Mouse (Mus musculus) CD4-positive, CD25-positive, alpha-beta regulatory T cell, adult 4 months (primary cell): ENCODE results near the gene Gm20388. TPM values are rescaled to one million over a fixed set of nuclear protein-coding genes. Genes with fewer than 3 reads are reported as not detected.

ENCODE experiments used
- ATAC-seq: one replicate; pipeline ENCODE4 v1.8.0; 2017
- polyA plus RNA-seq, 2 experiments: library from polyadenylated mRNA; unstranded; fragments of 100-300 nt; shearing (Covaris generic); gene quantifications; one replicate each; pipeline ENCODE4 v1.2.1; 2017

Gm20388 gene
- polyA plus RNA-seq, 2 experiments from 2014 or later: 10.7 to 12.8 TPM

- no peak for ATAC-seq
Observed at GRCm38 (mm10) chr8:121870190-121870589, 1959.5 kb downstream of the Gm20388 start.

GRCm38 (mm10) chr8:121871833-121872440 lies 1961.3 kb downstream of the Gm20388 start:
- ATAC-seq: no peak

- ATAC-seq: no peak
Observed at GRCm38 (mm10) chr8:121874031-121874430, 1963.4 kb downstream of the Gm20388 start.

DNA sequence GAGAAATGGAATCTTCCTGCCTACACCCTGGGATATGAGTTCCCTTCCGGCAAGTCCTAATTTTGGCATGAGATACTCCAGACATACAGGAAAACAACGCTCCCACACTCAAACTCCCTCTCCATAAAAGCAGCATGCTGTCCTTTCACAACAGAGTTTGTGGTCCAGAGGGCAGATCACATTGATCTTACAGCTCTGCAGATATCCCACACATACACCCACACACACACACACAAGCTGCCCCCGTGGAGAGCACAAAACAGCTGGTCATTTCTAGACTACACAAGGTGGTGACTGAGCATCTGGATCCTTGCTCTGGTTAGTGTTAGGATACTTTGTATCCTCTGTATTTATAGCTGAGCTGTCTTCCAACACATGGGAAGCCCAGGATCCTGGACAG lies 1964.4 kb downstream of the Gm20388 start:
- ATAC-seq: no peak

DNA sequence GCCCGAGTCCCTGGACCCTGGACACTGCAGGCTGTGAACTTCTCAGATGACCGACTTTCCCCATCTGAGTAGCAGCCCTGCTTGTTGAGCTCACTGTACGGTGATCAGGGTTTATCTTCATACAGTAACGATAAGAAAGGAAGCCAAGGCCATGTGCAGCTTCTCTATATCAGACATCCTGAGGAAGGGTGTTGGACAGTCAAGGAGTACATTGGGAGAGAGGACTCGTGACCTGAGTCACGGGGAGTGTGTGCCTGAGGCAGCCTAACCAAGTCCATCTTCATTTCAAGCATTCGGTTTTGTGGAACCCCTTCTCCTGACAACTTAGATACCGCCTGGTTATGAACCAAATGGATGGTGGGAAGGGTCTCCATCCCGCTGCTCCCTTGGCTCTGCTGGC lies 1964.9 kb downstream of the Gm20388 start:
- no peak for ATAC-seq

DNA sequence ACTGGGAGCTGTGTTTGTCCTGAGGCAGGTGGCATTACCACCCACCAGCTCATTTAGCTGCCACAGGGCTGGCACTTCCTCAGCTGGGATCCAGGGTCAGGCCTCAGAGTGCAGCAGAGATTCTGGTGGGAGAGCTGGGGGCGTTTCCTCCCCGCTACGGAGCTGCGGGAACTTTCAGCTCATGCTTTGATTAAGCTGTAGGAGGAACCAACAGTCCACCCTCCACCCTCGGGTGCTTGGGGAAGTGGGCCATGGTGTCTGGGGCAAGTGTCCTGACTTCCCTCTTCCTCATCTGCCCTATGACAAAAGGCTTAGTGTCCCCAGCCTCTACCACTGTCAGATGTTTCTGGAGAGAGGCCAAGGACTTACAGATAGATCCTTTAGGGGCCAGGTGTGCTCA lies 1966.6 kb downstream of the Gm20388 start:
- no peak for ATAC-seq

GRCm38 (mm10) chr8:121877828-121878480 lies 1967.3 kb downstream of the Gm20388 start:
- no peak for ATAC-seq

GRCm38 (mm10) chr8:121879712-121880111 lies 1969.1 kb downstream of the Gm20388 start:
- no peak for ATAC-seq

DNA sequence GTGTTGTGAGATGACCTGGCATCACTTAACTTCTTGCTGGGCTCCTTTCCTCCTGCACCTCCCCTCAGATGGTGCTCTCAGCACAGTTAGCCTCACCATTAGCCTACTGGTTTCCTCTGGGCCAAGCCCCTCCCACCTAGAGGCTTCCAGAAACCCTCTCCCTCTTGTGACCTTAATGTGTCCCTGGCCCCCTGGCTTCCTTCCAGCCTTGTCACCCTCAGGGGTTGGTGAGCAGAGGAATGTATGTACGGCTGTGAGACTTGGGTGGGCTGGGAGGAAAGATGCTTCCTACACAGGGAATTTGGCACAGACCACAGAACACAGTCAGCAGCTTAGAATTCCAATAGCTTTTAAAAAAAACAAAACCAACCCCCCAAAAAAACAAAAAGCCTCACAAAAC lies 1970.2 kb downstream of the Gm20388 start:
- ATAC-seq: no peak

GRCm38 (mm10) chr8:121881921-121882320 lies 1971.3 kb downstream of the Gm20388 start:
- ATAC-seq: no peak

DNA sequence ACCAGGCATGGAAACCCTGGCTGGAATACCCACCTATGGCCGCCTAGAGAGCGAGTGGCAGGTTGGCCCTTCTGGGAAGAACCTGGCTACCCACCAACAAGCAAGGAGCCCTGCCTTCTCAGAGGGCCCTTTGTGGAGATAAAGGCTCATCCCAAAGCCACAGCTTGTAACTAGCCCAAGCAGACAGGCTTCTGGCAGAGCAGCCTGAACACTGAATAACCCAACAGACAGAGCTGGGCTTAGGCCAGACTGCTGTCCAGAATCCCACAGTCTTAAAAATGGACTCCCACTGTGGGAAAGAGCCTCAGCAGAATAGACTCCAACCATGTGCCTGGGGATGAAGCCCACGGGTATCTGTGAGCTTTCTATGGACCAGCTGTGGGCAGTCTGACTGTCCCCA lies 1973.5 kb downstream of the Gm20388 start:
- ATAC-seq: no peak

- ATAC-seq: no peak
Observed at GRCm38 (mm10) chr8:121885001-121885400, 1974.4 kb downstream of the Gm20388 start.

- ATAC-seq: no peak
Observed at GRCm38 (mm10) chr8:121885433-121885832, 1974.8 kb downstream of the Gm20388 start.

DNA sequence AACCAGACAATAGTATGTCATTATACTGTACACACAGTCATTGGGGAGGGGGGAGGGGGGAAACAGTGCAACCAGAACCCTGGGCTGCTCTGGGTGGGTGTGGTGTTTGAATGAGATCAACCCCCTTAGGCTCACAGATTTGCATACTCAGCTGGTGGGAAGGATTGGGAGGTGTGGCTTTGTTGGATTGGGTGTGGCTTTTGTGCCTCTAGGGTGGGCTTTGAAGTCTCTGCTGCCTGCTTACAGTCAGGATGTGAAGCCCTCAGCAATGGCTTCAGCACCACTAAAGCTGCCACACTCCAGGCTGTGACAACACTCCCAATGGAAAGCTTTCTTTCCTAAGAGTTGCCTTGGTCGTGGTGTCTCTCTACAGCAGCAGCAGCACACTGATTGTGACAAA lies 1976.9 kb downstream of the Gm20388 start:
- no peak for ATAC-seq

- no peak for ATAC-seq
Observed at GRCm38 (mm10) chr8:121889317-121889716, 1978.7 kb downstream of the Gm20388 start.

DNA sequence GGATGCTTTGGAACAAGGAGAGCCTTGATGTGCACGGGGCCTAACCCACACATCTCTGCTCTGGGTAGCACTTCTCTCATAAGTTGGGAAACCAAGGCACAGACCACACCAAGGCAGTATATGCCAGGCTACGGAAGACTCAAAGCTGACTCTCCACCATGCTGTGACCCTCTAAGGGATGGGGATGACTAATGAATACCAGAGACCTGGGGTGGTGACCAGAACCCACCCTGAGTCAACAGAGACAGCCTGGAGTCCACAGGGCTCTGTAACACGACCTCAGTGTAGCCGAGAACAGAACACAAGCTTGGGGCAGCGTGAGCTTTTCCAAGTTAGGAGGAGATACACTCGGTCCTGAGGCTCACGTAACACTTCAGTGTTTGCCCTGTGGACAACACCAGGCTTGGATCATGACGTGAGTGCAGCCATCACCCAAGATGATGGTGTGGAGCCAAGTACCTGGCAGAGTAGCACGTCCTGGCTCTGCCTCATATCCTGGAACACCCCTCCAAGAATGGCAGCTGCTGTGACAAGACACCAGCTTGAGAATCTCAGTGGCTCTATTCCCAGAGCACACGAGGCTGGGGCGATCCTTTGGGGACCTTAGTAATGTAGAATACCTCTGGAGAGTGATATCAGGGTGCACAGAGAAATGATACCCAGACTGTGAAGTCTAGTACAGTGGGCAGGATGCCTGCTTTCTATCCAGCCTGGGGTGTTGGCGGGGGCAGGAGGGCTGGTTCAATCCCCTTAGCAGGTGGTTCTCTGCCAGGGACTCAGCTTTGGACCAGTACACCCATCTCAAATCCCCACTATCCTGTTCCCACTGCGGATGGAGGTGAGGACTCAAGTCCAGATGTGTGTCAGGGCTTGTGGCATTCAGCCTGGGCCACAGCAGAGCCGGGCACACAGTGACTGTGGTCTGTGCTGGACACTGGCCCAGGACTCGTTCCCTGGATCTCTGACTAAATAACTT lies 1979.5 kb downstream of the Gm20388 start:
- no peak for ATAC-seq

DNA sequence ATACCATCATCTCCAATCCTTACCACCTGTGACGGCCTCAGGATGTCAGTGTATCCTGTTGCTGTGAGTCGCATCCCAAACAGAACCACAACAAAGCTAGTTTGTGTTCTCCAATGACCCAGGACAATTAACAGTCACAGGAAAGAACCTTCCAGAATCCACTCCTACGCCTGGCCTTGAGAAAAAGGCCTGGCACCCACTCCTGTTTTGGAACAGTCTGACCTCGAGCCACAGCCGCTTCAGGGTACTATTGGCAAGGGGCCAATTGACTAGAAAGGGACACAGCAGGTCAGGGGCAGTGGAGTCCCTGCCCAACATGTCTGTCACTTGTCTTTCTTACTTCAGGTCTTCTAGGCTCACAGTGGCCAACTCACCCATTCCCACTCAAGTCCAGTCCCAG lies 1982.2 kb downstream of the Gm20388 start:
- ATAC-seq: no peak

GRCm38 (mm10) chr8:121895910-121896309 lies 1985.3 kb downstream of the Gm20388 start:
- no peak for ATAC-seq

GRCm38 (mm10) chr8:121896476-121897145 lies 1986.0 kb downstream of the Gm20388 start:
- no peak for ATAC-seq

DNA sequence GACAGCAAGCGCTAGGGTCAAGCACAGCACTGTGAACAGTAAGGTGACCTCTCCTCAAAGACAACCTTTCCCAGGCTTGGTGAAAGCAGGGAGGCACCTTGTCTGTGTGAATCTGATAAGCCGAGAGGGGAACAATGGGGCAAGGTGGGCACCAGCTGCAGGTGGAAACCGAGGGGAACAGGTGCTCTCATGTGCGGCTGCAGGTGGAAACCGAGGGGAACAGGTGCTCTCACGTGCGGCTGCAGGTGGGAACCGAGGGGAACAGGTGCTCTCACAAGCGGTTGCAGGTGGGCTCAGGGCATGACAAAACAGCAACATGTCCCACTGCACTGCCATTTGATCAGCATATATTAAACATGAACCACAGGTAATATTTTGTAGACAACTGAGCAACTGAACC lies 1986.6 kb downstream of the Gm20388 start:
- ATAC-seq: no peak

DNA sequence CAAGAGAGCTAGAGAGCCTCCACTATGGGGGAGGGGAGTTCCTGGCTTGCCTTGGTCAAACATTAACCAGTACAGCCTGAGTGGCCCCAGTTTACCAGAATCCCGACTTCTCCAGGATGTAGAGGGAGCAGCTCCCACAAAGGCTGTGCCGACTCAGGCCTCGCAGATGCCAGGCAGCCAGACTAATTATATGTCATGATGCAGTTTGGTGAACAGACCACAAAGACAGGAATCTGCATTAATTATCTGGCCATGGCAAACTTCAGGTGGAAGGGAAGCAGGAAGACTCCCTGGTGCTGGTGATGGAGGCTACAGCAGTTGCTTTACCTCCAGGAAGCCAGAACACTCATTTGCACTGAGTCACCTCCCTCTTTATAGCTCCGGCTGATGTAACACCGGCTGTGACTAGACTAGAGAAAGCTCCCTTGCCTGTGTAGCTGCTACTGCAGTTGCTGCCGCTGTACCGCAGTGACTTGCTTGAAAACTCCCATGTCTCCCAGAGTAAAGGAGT lies 1987.3 kb downstream of the Gm20388 start:
- no peak for ATAC-seq

- ATAC-seq: peak; percentile 34
Observed at GRCm38 (mm10) chr8:121898401-121898931, 1987.8 kb downstream of the Gm20388 start.
